Mouse (Mus musculus) embryonic stem cell, embryonic (primary cell): ENCODE measurements at regions not wholly inside any gene's neighbourhood (a gene's known extent, or its start where the extent isn't known, plus 50 kb on each side); places are given as distances from the start of the nearest gene placed in this dataset.
"Not testable (repeated sequence)": the region's sequence is repeated elsewhere in the genome, so short reads cannot be mapped to it uniquely, and the experiment has no call there.

Experiments used
- CTCF ChIA-PET, 4 experiments: fragments of 300-600 bp in 2 of 4; fragments of 350-600 bp in 2 of 4; sonication (Branson Sonifier 250); formaldehyde crosslinking; loops; one replicate each; lab custom pipeline; 2022; ENCODE audit warnings: inconsistent platforms in 2 of 4; lab: Charles Lee
- POLR2A ChIA-PET, 4 experiments: fragments of 300-600 bp in 2 of 4; fragments of 350-600 bp in 2 of 4; sonication (Branson Sonifier 250); formaldehyde crosslinking; loops; one replicate each; lab custom pipeline; 2022; ENCODE audit warnings: antibody characterized with exemption in 4 of 4, inconsistent platforms in 1 of 4; lab: Charles Lee

DNA sequence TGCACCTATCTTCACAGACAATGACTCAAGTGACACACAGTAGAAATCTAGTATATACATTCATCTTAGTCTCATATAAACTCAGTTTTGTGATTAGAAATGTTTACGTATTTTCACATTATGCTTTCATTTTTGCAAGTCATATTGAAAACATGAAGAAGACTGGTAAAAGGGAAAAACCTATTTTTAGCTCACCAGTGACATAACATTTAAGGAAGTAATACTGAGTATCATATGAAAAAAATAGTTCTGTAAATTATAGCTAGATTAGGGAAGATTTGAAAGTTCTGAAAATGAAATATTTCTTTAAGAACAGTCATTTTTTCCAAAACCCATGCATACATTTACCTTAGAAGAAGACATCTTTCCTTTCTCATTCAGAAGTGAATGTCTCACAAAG is 293.0 kb downstream of the Klra2 start:
- CTCF ChIA-PET, POLR2A ChIA-PET: not testable (repeated sequence)

DNA sequence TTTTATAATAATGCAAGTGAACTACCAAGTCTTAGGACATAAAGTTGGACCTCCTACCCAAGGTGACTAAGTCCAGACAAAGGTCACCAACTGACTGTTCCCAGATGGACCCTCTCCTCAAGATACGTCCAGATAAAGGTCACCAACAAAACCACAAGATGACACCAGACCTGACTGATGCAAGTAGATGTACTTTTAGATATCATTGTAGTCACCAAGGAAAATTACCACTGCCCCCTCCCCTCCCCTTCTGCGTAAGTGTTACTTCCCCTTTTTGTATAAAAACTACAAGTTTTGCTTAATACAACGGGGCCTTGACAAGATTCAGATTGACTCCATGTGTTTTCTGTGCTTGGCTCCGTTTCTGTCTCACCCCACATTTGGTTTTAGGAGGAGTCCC is 310.4 kb downstream of the Klra2 start:
- CTCF ChIA-PET = no interaction called here
- POLR2A ChIA-PET = interaction anchor here in 1 of 4 experiments (0.5 kb wide), 1 partner anchor 414 kb away, joined by 3 read pairs; no protein-coding TSS in a partner anchor
